Mouse (Mus musculus): Measurements from ENCODE around the gene Sec14l1.

- TF ChIP-seq POLR2A (IDR thresholded peaks at IDR 0.05; ENCODE audit: low read depth, low read length) (no peak), CTCF (IDR thresholded peaks at IDR 0.05; ENCODE audit: extremely low read depth, insufficient read length, insufficient replicate concordance, low read depth, low read length) (no peak)
Observed at GRCm38 (mm10) chr11:117086215-117086614, 28.8 kb upstream of the Sec14l1 start.
